Mouse (Mus musculus): ENCODE measurements at regions not wholly inside any gene's neighbourhood (a gene's known extent, or its start where the extent isn't known, plus 50 kb on each side); places are given as distances from the start of the nearest gene placed in this dataset.

GRCm38 (mm10) chr1:12398146-12398884, 984.4 kb downstream of the A830018L16Rik start:
- Histone ChIP-seq H3K4me3 (ENCODE audit: low read length) (no peak overlapping the region), H3K36me3 (ENCODE audit: control insufficient read depth, insufficient read depth, low read length) (no peaks in the 10 kb centered on the region), H3K4me2 (ENCODE audit: low read depth, low read length) (no peak overlapping the region), H3K9ac (ENCODE audit: low read depth, low read length) (no peak overlapping the region), H3K4me1 (ENCODE audit: control insufficient read depth, insufficient read depth, low read length) (peaks cover 6% of the 10 kb centered on the region), H3K9me3 (ENCODE audit: control insufficient read depth, low read length) (no peaks in the 10 kb centered on the region), H3K27me3 (replicated peaks; ENCODE audit: control insufficient read depth, insufficient read depth, low read length) (no peaks in the 10 kb centered on the region), H3K27ac (ENCODE audit: low read length) (peak overlapping the region; percentile 20)
- WGBS = 10% methylated on average over 7 of the region's 7 CpGs
- ATAC-seq = peak; percentile 94

GRCm38 (mm10) chr1:12405391-12406270, 991.7 kb downstream of the A830018L16Rik start:
- no peaks in the 10 kb centered on the region for H3K27me3 ChIP-seq (replicated peaks; ENCODE audit: control insufficient read depth, insufficient read depth, low read length)
- 57% methylated on average over 4 of the region's 4 CpGs for WGBS

DNA sequence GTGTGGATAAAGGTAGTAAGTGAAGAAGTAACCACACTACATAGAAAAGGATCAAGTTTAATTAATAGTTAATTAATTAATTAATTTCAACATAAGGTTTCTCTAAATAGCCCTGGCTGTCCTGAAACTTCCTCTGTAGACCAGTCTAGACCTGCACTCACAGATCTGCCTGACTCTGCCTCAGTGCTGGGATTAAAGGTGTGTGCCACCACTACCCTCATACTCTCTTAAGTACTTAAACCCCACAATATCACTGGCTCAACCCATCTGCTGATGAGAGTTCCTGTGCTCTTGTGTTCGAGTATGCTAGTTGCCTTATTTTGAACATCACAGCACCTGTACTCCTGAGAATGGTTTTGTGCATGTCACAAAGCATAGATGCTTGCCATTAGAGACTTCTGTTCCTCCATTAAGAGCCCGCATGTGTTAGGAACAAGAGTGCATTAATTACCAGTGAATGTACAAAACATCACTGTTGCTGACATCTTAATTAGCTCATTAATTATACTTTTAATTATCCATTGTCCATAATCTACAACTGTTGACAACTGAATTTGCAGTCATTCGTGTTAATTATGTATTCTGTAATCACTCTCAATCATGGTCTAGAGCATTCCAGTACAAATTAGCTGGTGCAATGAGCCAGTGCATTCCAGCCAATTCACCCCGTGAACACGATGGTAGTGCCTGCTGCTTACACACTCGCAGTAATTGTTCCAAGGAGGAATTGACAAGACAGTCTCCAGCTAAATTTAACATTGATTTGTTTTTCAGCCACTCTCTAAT, 996.0 kb downstream of the A830018L16Rik start:
- no peak for ATAC-seq
- no peaks in the 10 kb centered on the region for H3K27me3 ChIP-seq (replicated peaks; ENCODE audit: control insufficient read depth, insufficient read depth, low read length)
- no peaks in the 10 kb centered on the region for H3K9me3 ChIP-seq (ENCODE audit: control insufficient read depth, low read length)
- H3K9ac ChIP-seq (ENCODE audit: low read depth, low read length) = no peak overlapping the region
- H3K4me1 ChIP-seq (ENCODE audit: control insufficient read depth, insufficient read depth, low read length) = no peaks in the 10 kb centered on the region
- H3K36me3 ChIP-seq (ENCODE audit: control insufficient read depth, insufficient read depth, low read length) = no peaks in the 10 kb centered on the region
- H3K4me2 ChIP-seq (ENCODE audit: low read depth, low read length) = no peak overlapping the region
- H3K4me3 ChIP-seq (ENCODE audit: low read length) = no peak overlapping the region
- 82% methylated on average over 6 of the region's 6 CpGs for WGBS
- no peak overlapping the region for H3K27ac ChIP-seq (ENCODE audit: low read length)

More at GRCm38 (mm10) chr1:12405391-12406270, 991.7 kb downstream of the A830018L16Rik start:
- H3K4me3 ChIP-seq (ENCODE audit: low read length) = no peak overlapping the region
- no peak for ATAC-seq
- no peak overlapping the region for H3K27ac ChIP-seq (ENCODE audit: low read length)
- H3K9me3 ChIP-seq (ENCODE audit: control insufficient read depth, low read length) = no peaks in the 10 kb centered on the region
- no peaks in the 10 kb centered on the region for H3K4me1 ChIP-seq (ENCODE audit: control insufficient read depth, insufficient read depth, low read length)
- no peak overlapping the region for H3K4me2 ChIP-seq (ENCODE audit: low read depth, low read length)
- H3K36me3 ChIP-seq (ENCODE audit: control insufficient read depth, insufficient read depth, low read length) = no peaks in the 10 kb centered on the region
- H3K9ac ChIP-seq (ENCODE audit: low read depth, low read length) = no peak overlapping the region

DNA sequence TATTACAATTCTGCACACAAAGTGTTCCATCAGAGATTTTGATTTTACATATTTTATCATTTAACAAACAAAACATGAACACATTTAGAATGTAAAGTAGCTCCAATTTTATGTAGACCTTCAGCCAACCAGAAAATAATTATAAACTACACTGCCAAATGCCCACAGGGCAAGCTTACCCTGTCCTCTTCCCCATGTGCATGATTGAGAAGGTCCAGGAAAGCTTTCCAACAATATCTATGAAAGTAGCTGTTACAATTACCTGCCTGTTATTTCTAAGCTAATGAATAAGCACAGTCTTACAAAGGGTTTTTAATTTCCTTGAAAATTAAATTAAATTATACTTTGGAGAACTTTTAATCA, 996.6 kb downstream of the A830018L16Rik start:
- H3K9me3 ChIP-seq (ENCODE audit: control insufficient read depth, low read length) = no peaks in the 10 kb centered on the region
- no peak overlapping the region for H3K4me2 ChIP-seq (ENCODE audit: low read depth, low read length)
- ATAC-seq = no peak

GRCm38 (mm10) chr1:12424510-12424909, 1010.6 kb downstream of the A830018L16Rik start:
- Histone ChIP-seq H3K9me3 (ENCODE audit: control insufficient read depth, low read length) (no peaks in the 10 kb centered on the region), H3K4me2 (ENCODE audit: low read depth, low read length) (no peak overlapping the region), H3K27ac (ENCODE audit: low read length) (no peak overlapping the region), H3K36me3 (ENCODE audit: control insufficient read depth, insufficient read depth, low read length) (no peaks in the 10 kb centered on the region), H3K9ac (ENCODE audit: low read depth, low read length) (no peak overlapping the region), H3K27me3 (replicated peaks; ENCODE audit: control insufficient read depth, insufficient read depth, low read length) (no peaks in the 10 kb centered on the region), H3K4me3 (ENCODE audit: low read length) (no peak overlapping the region), H3K4me1 (ENCODE audit: control insufficient read depth, insufficient read depth, low read length) (no peaks in the 10 kb centered on the region)
- ATAC-seq = no peak
- WGBS = 38% methylated on average over 2 of the region's 2 CpGs

More for the DNA sequence above, 996.6 kb downstream of the A830018L16Rik start:
- no peak overlapping the region for H3K9ac ChIP-seq (ENCODE audit: low read depth, low read length)
- no peak overlapping the region for H3K4me3 ChIP-seq (ENCODE audit: low read length)
- H3K4me1 ChIP-seq (ENCODE audit: control insufficient read depth, insufficient read depth, low read length) = no peaks in the 10 kb centered on the region
- no peak overlapping the region for H3K27ac ChIP-seq (ENCODE audit: low read length)
- H3K27me3 ChIP-seq (replicated peaks; ENCODE audit: control insufficient read depth, insufficient read depth, low read length) = no peaks in the 10 kb centered on the region
- H3K36me3 ChIP-seq (ENCODE audit: control insufficient read depth, insufficient read depth, low read length) = no peaks in the 10 kb centered on the region

- Histone ChIP-seq H3K36me3 (ENCODE audit: control insufficient read depth, insufficient read depth, low read length) (no peaks in the 10 kb centered on the region), H3K9ac (ENCODE audit: low read depth, low read length) (no peak overlapping the region), H3K9me3 (ENCODE audit: control insufficient read depth, low read length) (no peaks in the 10 kb centered on the region), H3K4me2 (ENCODE audit: low read depth, low read length) (no peak overlapping the region), H3K4me3 (ENCODE audit: low read length) (no peak overlapping the region), H3K4me1 (ENCODE audit: control insufficient read depth, insufficient read depth, low read length) (no peaks in the 10 kb centered on the region), H3K27ac (ENCODE audit: low read length) (no peak overlapping the region), H3K27me3 (replicated peaks; ENCODE audit: control insufficient read depth, insufficient read depth, low read length) (no peaks in the 10 kb centered on the region)
- no peak for ATAC-seq
- 51% methylated on average over 2 of the region's 2 CpGs for WGBS
Observed at GRCm38 (mm10) chr1:12437894-12438293, 1024.0 kb downstream of the A830018L16Rik start.

DNA sequence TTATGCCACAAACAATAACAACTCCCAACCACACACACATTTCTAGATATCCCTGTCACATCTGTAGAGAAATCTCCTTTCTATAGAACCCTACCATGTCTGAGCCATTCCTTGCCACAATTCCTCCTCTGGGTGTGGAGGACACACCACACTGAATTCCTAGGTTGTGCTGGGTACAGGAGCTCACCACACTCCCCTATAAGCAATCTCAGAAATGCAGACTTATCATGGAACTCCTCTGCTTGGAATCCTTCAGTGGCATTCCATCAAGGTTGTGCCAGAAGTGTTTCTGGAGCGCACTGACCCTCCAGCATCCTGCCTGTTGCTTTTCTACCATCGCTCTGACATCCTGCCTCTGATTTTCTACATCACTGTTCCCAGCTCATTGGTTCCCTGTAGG, 1052.3 kb downstream of the A830018L16Rik start:
- Histone ChIP-seq H3K36me3 (ENCODE audit: control insufficient read depth, insufficient read depth, low read length) (no peaks in the 10 kb centered on the region), H3K4me3 (ENCODE audit: low read length) (no peak overlapping the region), H3K27me3 (replicated peaks; ENCODE audit: control insufficient read depth, insufficient read depth, low read length) (no peaks in the 10 kb centered on the region), H3K9ac (ENCODE audit: low read depth, low read length) (no peak overlapping the region), H3K27ac (ENCODE audit: low read length) (no peak overlapping the region), H3K9me3 (ENCODE audit: control insufficient read depth, low read length) (no peaks in the 10 kb centered on the region), H3K4me2 (ENCODE audit: low read depth, low read length) (no peak overlapping the region), H3K4me1 (ENCODE audit: control insufficient read depth, insufficient read depth, low read length) (no peaks in the 10 kb centered on the region)
- no peak for ATAC-seq
- WGBS = 83% methylated on average over 2 of the region's 2 CpGs

DNA sequence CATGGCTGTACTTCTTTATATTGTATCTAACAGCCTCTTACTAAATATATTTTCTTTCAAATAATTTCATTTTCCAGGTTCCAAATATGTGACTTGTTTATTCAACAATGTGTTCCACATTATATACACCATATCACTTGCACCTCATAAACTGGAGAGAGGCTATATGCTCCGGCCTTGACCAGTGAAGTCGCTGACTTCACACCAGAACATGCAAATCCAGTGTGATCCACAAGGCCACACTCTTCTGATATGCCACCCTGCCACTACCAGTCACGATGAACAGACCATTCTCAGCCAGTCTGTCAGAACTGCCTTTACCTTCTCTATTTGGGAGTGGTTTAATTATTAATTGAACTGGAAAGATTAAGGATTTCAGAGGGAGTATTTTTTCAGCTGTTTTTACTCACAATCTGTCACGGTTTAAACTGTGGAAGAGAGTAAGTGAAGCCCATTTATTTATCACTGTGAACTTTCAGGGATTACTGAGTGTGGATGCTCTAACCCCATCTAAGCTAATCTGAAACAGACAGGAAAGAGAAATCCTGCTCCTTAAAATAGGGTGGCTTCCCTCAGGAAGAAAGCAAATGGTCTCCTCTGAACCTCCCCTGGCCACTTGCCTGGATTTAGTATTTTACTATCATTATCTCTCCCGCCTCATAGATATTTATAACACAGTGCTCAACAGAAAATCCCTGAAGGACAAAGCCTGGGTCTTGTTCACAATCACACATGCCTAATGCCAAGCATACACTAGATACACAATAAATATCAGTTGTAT, 1065.3 kb downstream of the A830018L16Rik start:
- 40% methylated on average over 5 of the region's 5 CpGs for WGBS
- H3K9ac ChIP-seq (ENCODE audit: low read depth, low read length) = no peak overlapping the region
- no peak overlapping the region for H3K4me3 ChIP-seq (ENCODE audit: low read length)
- H3K27me3 ChIP-seq (replicated peaks; ENCODE audit: control insufficient read depth, insufficient read depth, low read length) = no peaks in the 10 kb centered on the region
- H3K4me1 ChIP-seq (ENCODE audit: control insufficient read depth, insufficient read depth, low read length) = no peaks in the 10 kb centered on the region
- no peaks in the 10 kb centered on the region for H3K9me3 ChIP-seq (ENCODE audit: control insufficient read depth, low read length)
- no peak overlapping the region for H3K4me2 ChIP-seq (ENCODE audit: low read depth, low read length)
- no peaks in the 10 kb centered on the region for H3K36me3 ChIP-seq (ENCODE audit: control insufficient read depth, insufficient read depth, low read length)
- H3K27ac ChIP-seq (ENCODE audit: low read length) = no peak overlapping the region
- ATAC-seq = peak; percentile 79

All from intestine, embryonic 16.5 days (tissue).